Mouse (Mus musculus) liver, postnatal 0 days (tissue): ENCODE measurements around the gene Cenps. TPM values are rescaled to one million over a fixed set of nuclear protein-coding genes. Genes with fewer than 3 reads are reported as not detected.

ENCODE experiments used
- ATAC-seq: fragments of 200-750 bp; cut with Nextera tagmentation; 2 replicates; pipeline ENCODE4 v1.8.0; 2017; ENCODE audit warnings: mild to moderate bottlenecking, moderate library complexity
- DNase-seq: peaks from one replicate; pipeline ENCODE4 v3.0.0-alpha.2; 2016
- H3K27ac ChIP-seq: fragments of 300-500 bp; sonication (generic); 2 replicates; pipeline ENCODE4 v1.5.1; 2014; ENCODE audit warnings: antibody characterized with exemption, moderate library complexity, mild to moderate bottlenecking, low read depth
- H3K27me3 ChIP-seq: fragments of 300-500 bp; sonication (generic); 2 replicates; pipeline ENCODE4 v1.6.1; 2014; ENCODE audit warnings: low read length, control low read depth, mixed read lengths; ENCODE audit not compliant: insufficient read depth
- H3K36me3 ChIP-seq: fragments of 300-500 bp; sonication (generic); replicated peaks from 2 replicates; pipeline ENCODE4 v1.6.1; 2014; ENCODE audit warnings: mild to moderate bottlenecking, control low read depth, low read length, moderate library complexity, mixed read lengths; ENCODE audit not compliant: insufficient read depth
- H3K4me1 ChIP-seq: fragments of 300-500 bp; sonication (generic); 2 replicates; pipeline ENCODE4 v1.6.1; 2014; ENCODE audit warnings: antibody characterized with exemption, mild to moderate bottlenecking, control low read depth; ENCODE audit not compliant: insufficient read depth
- H3K4me2 ChIP-seq: fragments of 300-500 bp; sonication (generic); 2 replicates; pipeline ENCODE4 v1.6.1; 2014; ENCODE audit warnings: low read depth, mild to moderate bottlenecking, low read length, moderate library complexity, mixed read lengths
- H3K4me3 ChIP-seq: fragments of 300-500 bp; sonication (generic); 2 replicates; pipeline ENCODE4 v1.5.1; 2014; ENCODE audit warnings: low read depth, low read length
- H3K9ac ChIP-seq: fragments of 300-500 bp; sonication (generic); replicated peaks from 2 replicates; pipeline ENCODE4 v1.6.1; 2014; ENCODE audit warnings: mild to moderate bottlenecking, moderate library complexity
- H3K9me3 ChIP-seq: fragments of 300-500 bp; sonication (generic); 2 replicates; pipeline ENCODE4 v1.6.1; 2016; ENCODE audit warnings: mild to moderate bottlenecking, control low read depth, low read length, mixed read lengths
- CTCF ChIP-seq: sonication (generic); IDR thresholded peaks from 2 replicates; pipeline ENCODE4 v1.5.1; 2016; ENCODE audit warnings: antibody characterized with exemption, low read depth
- EP300 ChIP-seq: IDR thresholded peaks from 2 replicates; pipeline ENCODE4 v1.6.1; 2016; ENCODE audit warnings: antibody characterized with exemption, low read depth, mild to moderate bottlenecking
- WGBS: fragments of 180-500 bp; shearing (Covaris S2); extraction: QIAGEN DNeasy Blood & Tissue Kit; methylation state at CpG from one replicate; pipeline ENCODE4 v1.1.7; 2014; ENCODE audit not compliant: insufficient replicate concordance; 5-methylcytosine and 5-hydroxymethylcytosine counted together
- polyA plus RNA-seq: library from polyadenylated mRNA; unstranded; fragments of >200 nt; fragmentation: Nextera tagmentation; extraction: Ambion mirVana; gene quantifications from 2 replicates; pipeline ENCODE4 v1.2.1, GENCODE M21; 2015

Cenps gene
- polyA plus RNA-seq, 1 experiment from 2014 or later, result 8.4 TPM

DNA sequence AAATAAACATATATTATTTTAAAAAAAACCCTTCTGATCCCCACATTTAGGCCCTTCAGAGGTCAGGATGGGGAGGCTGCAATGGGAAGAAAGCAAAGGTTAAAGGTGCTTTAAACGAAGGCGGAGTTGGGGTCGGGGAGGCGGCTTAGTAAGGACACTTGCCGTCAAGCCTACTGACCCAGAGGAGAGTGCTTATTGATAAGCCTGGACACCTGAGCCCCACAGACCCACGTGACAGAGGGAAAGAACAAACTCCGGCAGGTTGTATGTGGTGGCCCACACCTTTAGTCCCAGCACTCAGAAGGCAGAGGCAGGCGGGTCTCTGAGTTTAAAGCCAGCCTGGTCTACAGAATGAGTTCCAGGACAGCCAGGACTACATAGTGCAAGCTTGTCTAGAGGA, 57.3 kb downstream of the Cenps start:
- peaks cover 24% of the 10 kb centered on the region for H3K4me1 ChIP-seq
- 82% methylated on average over 8 of the region's 8 CpGs for WGBS
- no peak for DNase-seq

DNA sequence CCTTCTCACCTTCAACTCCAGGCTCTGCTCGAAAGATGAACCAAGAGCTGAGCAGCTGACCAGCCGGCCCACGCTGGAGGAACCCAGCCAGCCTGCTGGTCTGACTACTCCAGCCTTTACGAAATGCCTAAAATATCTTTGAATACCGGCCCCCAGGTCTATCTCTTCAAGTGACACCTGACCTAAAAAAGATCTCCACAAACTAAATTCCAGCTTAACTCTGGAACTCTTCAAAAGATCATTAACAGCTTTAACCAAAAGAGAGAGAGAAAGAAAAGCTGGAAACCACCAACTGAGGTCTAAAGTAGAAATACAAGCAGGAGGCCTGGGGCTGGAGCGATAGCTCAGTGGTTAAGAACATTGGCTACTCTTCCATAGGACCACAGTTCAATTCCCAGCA, 57.8 kb downstream of the Cenps start:
- 79% methylated on average over 6 of the region's 6 CpGs for WGBS
- Histone ChIP-seq H3K4me2 (no peak overlapping the region), H3K9me3 (no peaks in the 10 kb centered on the region), H3K27me3 (no peaks in the 10 kb centered on the region), H3K9ac (no peak overlapping the region), H3K4me3 (no peak overlapping the region), H3K4me1 (peaks cover 24% of the 10 kb centered on the region), H3K27ac (no peak overlapping the region; the same call in 1 of the 2 replicates), H3K36me3 (peaks cover 10% of the 10 kb centered on the region)
- DNase-seq, result no peak
- TF ChIP-seq EP300, result no peak
- TF ChIP-seq CTCF, result no peak
- no peak for ATAC-seq

More for the DNA sequence above, 57.3 kb downstream of the Cenps start:
- Histone ChIP-seq H3K9ac (no peak overlapping the region), H3K36me3 (peaks cover 6% of the 10 kb centered on the region), H3K27ac (no peak overlapping the region), H3K27me3 (no peaks in the 10 kb centered on the region), H3K9me3 (no peaks in the 10 kb centered on the region), H3K4me2 (no peak overlapping the region), H3K4me3 (no peak overlapping the region)
- TF ChIP-seq EP300 (no peak), CTCF (no peak)
- no peak for ATAC-seq

DNA sequence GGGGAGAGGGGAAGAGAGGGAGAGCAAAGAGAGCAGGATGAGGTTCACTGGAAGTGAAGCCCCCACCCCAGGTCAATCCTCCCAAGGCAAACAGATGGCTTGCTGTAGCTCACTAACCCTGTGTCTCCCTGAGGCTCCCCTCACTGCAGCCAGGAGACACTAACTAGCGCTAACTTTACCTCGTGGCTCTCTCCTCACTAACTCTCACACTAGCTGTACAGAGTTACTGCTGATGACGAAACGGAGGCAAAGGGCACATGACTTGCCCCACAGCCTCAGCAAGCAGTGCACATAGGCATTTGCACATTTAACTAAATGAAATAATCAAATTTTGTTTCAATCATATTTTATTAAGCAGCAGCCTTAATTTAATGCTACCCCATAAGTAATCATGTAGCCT, 59.2 kb downstream of the Cenps start:
- H3K4me2 ChIP-seq, result no peak overlapping the region
- H3K9ac ChIP-seq, result no peak overlapping the region
- H3K27ac ChIP-seq, result peak overlapping the region; percentile 39; the same call in 1 of the 2 replicates
- peak; percentile 41 for DNase-seq
- peaks cover 14% of the 10 kb centered on the region for H3K36me3 ChIP-seq
- WGBS, result 54% methylated on average over 4 of the region's 4 CpGs
- TF ChIP-seq CTCF (no peak), EP300 (no peak)
- no peaks in the 10 kb centered on the region for H3K9me3 ChIP-seq
- ATAC-seq, result peak; percentile 62
- no peak overlapping the region for H3K4me3 ChIP-seq
- peaks cover 24% of the 10 kb centered on the region for H3K4me1 ChIP-seq
- H3K27me3 ChIP-seq, result no peaks in the 10 kb centered on the region

Other genes starting within 250 kb of the Cenps start
- gene Pex14, start 37.8 kb downstream of the Cenps start, polyA plus RNA-seq, result 47.5 and 53.6 TPM in 2 replicates
- gene Dffa, start 33.5 kb downstream of the Cenps start, polyA plus RNA-seq, result 12.5 and 13.4 TPM in 2 replicates
- gene Cort, start 10.9 kb downstream of the Cenps start, polyA plus RNA-seq, result not detected in 2 replicates
- gene Pgd, start 29.1 kb upstream of the Cenps start, polyA plus RNA-seq, result 43.4 and 49.9 TPM in 2 replicates
- gene Kif1b, start 170.1 kb upstream of the Cenps start, polyA plus RNA-seq, result 6.9 and 8.9 TPM in 2 replicates